Mouse (Mus musculus): ENCODE results near the gene Slc31a1. TPM values are rescaled to one million over a fixed set of nuclear protein-coding genes. Genes with fewer than 3 reads are reported as not detected.

Gene Slc31a1
- polyA plus RNA-seq, 1 experiment from 2014 or later, result 34.6 TPM

- H3K36me3 ChIP-seq, result peaks cover 73% of the 10 kb centered on the region
- H3K4me2 ChIP-seq, result no peak overlapping the region
- H3K27me3 ChIP-seq, result no peaks in the 10 kb centered on the region
- H3K4me1 ChIP-seq (replicated peaks), result no peaks in the 10 kb centered on the region
- no peak for ATAC-seq (ENCODE audit: low read depth)
- H3K9me3 ChIP-seq, result no peaks in the 10 kb centered on the region
- H3K4me3 ChIP-seq, result no peak overlapping the region
- WGBS, result 86% methylated on average over 5 of the region's 5 CpGs
- H3K9ac ChIP-seq, result no peak overlapping the region
- no peak overlapping the region for H3K27ac ChIP-seq (replicated peaks)
Observed at GRCm38 (mm10) chr4:62389592-62390512, 29.3 kb downstream of the Slc31a1 start.

GRCm38 (mm10) chr4:62391892-62392291 is 31.4 kb downstream of the Slc31a1 start:
- Histone ChIP-seq H3K4me3 (no peak overlapping the region), H3K4me1 (replicated peaks) (no peaks in the 10 kb centered on the region), H3K9me3 (no peaks in the 10 kb centered on the region), H3K27me3 (no peaks in the 10 kb centered on the region), H3K36me3 (peaks cover 84% of the 10 kb centered on the region), H3K27ac (replicated peaks) (no peak overlapping the region), H3K9ac (no peak overlapping the region), H3K4me2 (no peak overlapping the region)
- 89% methylated on average over 7 of the region's 7 CpGs for WGBS
- no peak for ATAC-seq (ENCODE audit: low read depth)

- Histone ChIP-seq H3K4me1 (replicated peaks) (no peaks in the 10 kb centered on the region), H3K9me3 (no peaks in the 10 kb centered on the region), H3K27ac (replicated peaks) (0 out of 2 replicates have a peak overlapping the region, but pooled peaks have one; percentile 4), H3K9ac (no peak overlapping the region), H3K4me3 (no peak overlapping the region), H3K36me3 (peaks cover 87% of the 10 kb centered on the region), H3K27me3 (no peaks in the 10 kb centered on the region), H3K4me2 (no peak overlapping the region)
- ATAC-seq (ENCODE audit: low read depth), result no peak
- 9% methylated on average over 6 of the region's 6 CpGs for WGBS
Observed at GRCm38 (mm10) chr4:62393459-62393858, 32.9 kb downstream of the Slc31a1 start.

- no peaks in the 10 kb centered on the region for H3K4me1 ChIP-seq (replicated peaks)
- no peak overlapping the region for H3K4me3 ChIP-seq
- H3K4me2 ChIP-seq, result no peak overlapping the region
- peaks cover 88% of the 10 kb centered on the region for H3K36me3 ChIP-seq
- H3K9ac ChIP-seq, result no peak overlapping the region
- WGBS, result 97% methylated on average over 1 of the region's 1 CpGs
- no peaks in the 10 kb centered on the region for H3K27me3 ChIP-seq
- no peaks in the 10 kb centered on the region for H3K9me3 ChIP-seq
- ATAC-seq (ENCODE audit: low read depth), result no peak
- H3K27ac ChIP-seq (replicated peaks), result no peak overlapping the region
Observed at GRCm38 (mm10) chr4:62395806-62396205, 35.3 kb downstream of the Slc31a1 start.

GRCm38 (mm10) chr4:62397616-62398365 is 37.3 kb downstream of the Slc31a1 start:
- no peak overlapping the region for H3K4me3 ChIP-seq
- H3K4me2 ChIP-seq, result no peak overlapping the region
- no peaks in the 10 kb centered on the region for H3K9me3 ChIP-seq
- no peaks in the 10 kb centered on the region for H3K4me1 ChIP-seq (replicated peaks)
- H3K9ac ChIP-seq, result no peak overlapping the region
- WGBS, result 82% methylated on average over 4 of the region's 4 CpGs
- no peaks in the 10 kb centered on the region for H3K27me3 ChIP-seq
- ATAC-seq (ENCODE audit: low read depth), result no peak
- H3K36me3 ChIP-seq, result peaks cover 88% of the 10 kb centered on the region
- H3K27ac ChIP-seq (replicated peaks), result no peak overlapping the region

GRCm38 (mm10) chr4:62398956-62399355 is 38.4 kb downstream of the Slc31a1 start:
- Histone ChIP-seq H3K9ac (no peak overlapping the region), H3K4me3 (no peak overlapping the region), H3K27me3 (no peaks in the 10 kb centered on the region), H3K36me3 (peaks cover 87% of the 10 kb centered on the region), H3K4me1 (replicated peaks) (0 out of 2 replicates have a peak, but pooled peaks cover 5% of the 10 kb centered on the region), H3K9me3 (no peaks in the 10 kb centered on the region), H3K4me2 (no peak overlapping the region), H3K27ac (replicated peaks) (no peak overlapping the region)
- 92% methylated on average over 3 of the region's 3 CpGs for WGBS
- ATAC-seq (ENCODE audit: low read depth), result no peak

- H3K27me3 ChIP-seq, result no peaks in the 10 kb centered on the region
- ATAC-seq (ENCODE audit: low read depth), result no peak
- H3K9ac ChIP-seq, result no peak overlapping the region
- WGBS, result 78% methylated on average over 4 of the region's 4 CpGs
- H3K36me3 ChIP-seq, result peaks cover 27% of the 10 kb centered on the region
- peaks cover 54% of the 10 kb centered on the region for H3K4me1 ChIP-seq (replicated peaks)
- H3K4me2 ChIP-seq, result peak overlapping the region; percentile 18; the same call in 1 of the 2 replicates
- no peaks in the 10 kb centered on the region for H3K9me3 ChIP-seq
- no peak overlapping the region for H3K4me3 ChIP-seq
- H3K27ac ChIP-seq (replicated peaks), result no peak overlapping the region
Observed at GRCm38 (mm10) chr4:62406133-62406532, 45.6 kb downstream of the Slc31a1 start.

- ATAC-seq (ENCODE audit: low read depth), result peak; percentile 57
Observed at GRCm38 (mm10) chr4:62407730-62408582, 47.4 kb downstream of the Slc31a1 start.

GRCm38 (mm10) chr4:62408601-62409282 is 48.2 kb downstream of the Slc31a1 start, which contains the start of the genes Cdc26 and Prpf4:
Gene Cdc26 (minus strand): TSS chr4:62408642.
Gene Prpf4 (plus strand): TSS chr4:62408797.
- H3K4me2 ChIP-seq, result peak within 1 kb of the TSS; percentile 89
- peak within 1 kb of the TSS; percentile 85 for H3K27ac ChIP-seq (replicated peaks)
- peaks cover 51% of the 10 kb centered on the region for H3K4me1 ChIP-seq (replicated peaks)
- H3K36me3 ChIP-seq, result peaks cover 30% of the 10 kb centered on the region
- H3K4me3 ChIP-seq, result peak within 1 kb of the TSS; percentile 82
- no peaks in the 10 kb centered on the region for H3K27me3 ChIP-seq
- no peaks in the 10 kb centered on the region for H3K9me3 ChIP-seq
- ATAC-seq (ENCODE audit: low read depth), result peak; percentile 99
- under 1% methylated on average over 39 of the region's 39 CpGs for WGBS
- H3K9ac ChIP-seq, result peak within 1 kb of the TSS; percentile 85

More at GRCm38 (mm10) chr4:62407730-62408582, 47.4 kb downstream of the Slc31a1 start:
- H3K9me3 ChIP-seq, result no peaks in the 10 kb centered on the region
- H3K4me1 ChIP-seq (replicated peaks), result peaks cover 54% of the 10 kb centered on the region
- peak overlapping the region; percentile 51 for H3K4me2 ChIP-seq
- no peaks in the 10 kb centered on the region for H3K27me3 ChIP-seq
- H3K9ac ChIP-seq, result peak overlapping the region; percentile 85
- WGBS, result under 1% methylated on average over 35 of the region's 35 CpGs
- H3K36me3 ChIP-seq, result peaks cover 26% of the 10 kb centered on the region
- H3K27ac ChIP-seq (replicated peaks), result peak overlapping the region; percentile 72
- peak overlapping the region; percentile 82 for H3K4me3 ChIP-seq

GRCm38 (mm10) chr4:62409615-62410014 is 49.1 kb downstream of the Slc31a1 start:
- H3K4me1 ChIP-seq (replicated peaks), result peaks cover 44% of the 10 kb centered on the region
- peaks cover 34% of the 10 kb centered on the region for H3K36me3 ChIP-seq
- peak overlapping the region; percentile 82 for H3K4me3 ChIP-seq
- ATAC-seq (ENCODE audit: low read depth), result no peak
- H3K27ac ChIP-seq (replicated peaks), result no peak overlapping the region
- H3K9me3 ChIP-seq, result no peaks in the 10 kb centered on the region
- 41% methylated on average over 6 of the region's 6 CpGs for WGBS
- H3K27me3 ChIP-seq, result no peaks in the 10 kb centered on the region
- peak overlapping the region; percentile 82 for H3K9ac ChIP-seq
- peak overlapping the region; percentile 89 for H3K4me2 ChIP-seq

GRCm38 (mm10) chr4:62410325-62410724 is 49.8 kb downstream of the Slc31a1 start:
- 0 out of 2 replicates have a peak overlapping the region, but pooled peaks have one; percentile 82 for H3K9ac ChIP-seq
- WGBS, result 89% methylated on average over 2 of the region's 2 CpGs
- H3K9me3 ChIP-seq, result no peaks in the 10 kb centered on the region
- H3K4me2 ChIP-seq, result peak overlapping the region; percentile 89
- H3K4me3 ChIP-seq, result peak overlapping the region; percentile 82; the same call in 1 of the 2 replicates
- peaks cover 41% of the 10 kb centered on the region for H3K36me3 ChIP-seq
- ATAC-seq (ENCODE audit: low read depth), result no peak
- H3K27me3 ChIP-seq, result no peaks in the 10 kb centered on the region
- peaks cover 37% of the 10 kb centered on the region for H3K4me1 ChIP-seq (replicated peaks)
- H3K27ac ChIP-seq (replicated peaks), result no peak overlapping the region

Measured in neural tube, embryonic 13.5 days (tissue).